In the genomic region with DNA sequence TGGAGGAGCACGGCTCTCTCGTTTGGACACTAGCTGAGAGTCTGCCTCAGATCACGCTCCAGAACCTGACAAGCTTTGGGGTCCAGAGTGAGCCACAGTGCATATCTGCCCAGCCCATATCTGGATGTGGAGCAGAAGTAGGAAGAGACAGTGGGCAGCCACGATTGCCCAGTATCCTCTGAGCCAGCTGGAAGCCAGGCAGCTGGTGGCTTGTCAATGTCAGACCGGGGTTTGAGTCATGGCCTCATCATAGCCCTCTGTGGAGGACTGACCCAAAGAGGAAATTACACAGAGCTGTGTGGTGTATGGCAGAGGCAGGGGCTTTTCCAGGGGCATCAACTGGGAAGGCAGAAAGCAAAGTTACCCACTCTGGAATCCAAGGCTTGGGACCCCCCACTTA, we compare ENCODE assay signal across 13 mouse cellular contexts. TPM values are rescaled to one million over a fixed set of nuclear protein-coding genes. Genes with fewer than 3 reads are reported as not detected.
DNase-seq lines count a peak whose midpoint lies in the region; TF ChIP-seq lines count a peak whose summit lies in the region.
"Had no signal": no experiment of that assay in that cellular context is flagged by ENCODE, and none has a peak within 500 bp of the region (broad histone marks: within the 10 kb centered on the region; RNA-seq: fewer than 3 reads in every experiment).

No protein-coding gene starts in this region.

- H3K9me3 ChIP-seq in embryonic facial prominence, embryonic 10.5 days = no peaks in the 10 kb centered on the region
- H3K9me3 ChIP-seq: forebrain, embryonic 15.5 days; limb, embryonic 12.5 days; midbrain, embryonic 12.5 days; neural tube, embryonic 15.5 days had no signal

- peaks cover 29% of the 10 kb centered on the region for H3K4me1 ChIP-seq in lung, adult 2 months (ENCODE audit: control insufficient read depth, insufficient read depth, low read length)
- peaks cover 81% of the 10 kb centered on the region for H3K4me1 ChIP-seq in embryonic facial prominence, embryonic 10.5 days
- H3K4me1 ChIP-seq in small intestine, adult 2 months (ENCODE audit: control insufficient read depth, insufficient read depth, insufficient read length, low read length) = peaks cover 44% of the 10 kb centered on the region

- H3K27me3 ChIP-seq in embryonic facial prominence, embryonic 10.5 days (replicated peaks; ENCODE audit: low read depth, poor library complexity, severe bottlenecking) = peaks cover 33% of the 10 kb centered on the region
- H3K27me3 ChIP-seq in small intestine, adult 2 months (ENCODE audit: control insufficient read depth, insufficient read depth, low read length) = no peaks in the 10 kb centered on the region
- H3K27me3 ChIP-seq: forebrain, embryonic 15.5 days; neural tube, embryonic 15.5 days had no signal

- 47% methylated on average over 5 of the region's 5 CpGs for WGBS in lung, adult 2 months
- 78% methylated on average over 5 of the region's 5 CpGs for WGBS in embryonic facial prominence, embryonic 10.5 days
- WGBS in small intestine, adult 2 months = 86% methylated on average over 5 of the region's 5 CpGs

- no peak overlapping the region for H3K4me3 ChIP-seq in lung, adult 2 months (replicated peaks; ENCODE audit: extremely low read depth, low read depth, low read length)
- H3K4me3 ChIP-seq in embryonic facial prominence, embryonic 10.5 days = no peak overlapping the region
- H3K4me3 ChIP-seq in small intestine, adult 2 months (ENCODE audit: low read depth, low read length) = no peak overlapping the region
- H3K4me3 ChIP-seq: forebrain, embryonic 15.5 days; limb, embryonic 12.5 days; midbrain, embryonic 12.5 days; neural tube, embryonic 15.5 days had no signal

- TF ChIP-seq POLR2A in lung, adult 2 months (IDR thresholded peaks at IDR 0.05; ENCODE audit: borderline replicate concordance, extremely low read depth, low read depth, low read length) = no peak
- TF ChIP-seq POLR2A in small intestine, adult 2 months (IDR thresholded peaks at IDR 0.05; ENCODE audit: low read depth, low read length) = no peak

- DNase-seq in adrenal gland, postnatal 25 days = peak; percentile 52
- DNase-seq in adrenal gland, postnatal 14 days = no peak
- peak; percentile 12 for DNase-seq in lung, adult 2 months
- DNase-seq in lung, adult 18-20 months = no peak
- no peak for DNase-seq in embryonic facial prominence, embryonic 10.5 days (ENCODE audit: low spot score)
- no peak for DNase-seq in urinary bladder, postnatal 14 days (ENCODE audit: low spot score)
- DNase-seq in right cerebral cortex, postnatal 4 days = no peak
- DNase-seq: embryo, embryonic 11 days had no signal

- no peak for TF ChIP-seq CTCF in lung, adult 2 months (IDR thresholded peaks at IDR 0.05; ENCODE audit: insufficient read depth, low read length)
- no peak for TF ChIP-seq CTCF in small intestine, adult 2 months (IDR thresholded peaks at IDR 0.05; ENCODE audit: extremely low read depth, insufficient read length, insufficient replicate concordance, low read depth, low read length)

- no peaks in the 10 kb centered on the region for H3K36me3 ChIP-seq in embryonic facial prominence, embryonic 10.5 days (replicated peaks)
- no peaks in the 10 kb centered on the region for H3K36me3 ChIP-seq in small intestine, adult 2 months (ENCODE audit: control insufficient read depth, insufficient read depth, low read length)
- H3K36me3 ChIP-seq: forebrain, embryonic 15.5 days; limb, embryonic 12.5 days; midbrain, embryonic 12.5 days; neural tube, embryonic 15.5 days had no signal

- peak overlapping the region; percentile 48; the same call in 1 of the 2 replicates for H3K27ac ChIP-seq in embryonic facial prominence, embryonic 10.5 days (replicated peaks)
- peak overlapping the region; percentile 57; the same call in 1 of the 2 replicates for H3K27ac ChIP-seq in small intestine, adult 2 months (ENCODE audit: insufficient read depth, low read depth, low read length)
- H3K27ac ChIP-seq: forebrain, embryonic 15.5 days; limb, embryonic 12.5 days; midbrain, embryonic 12.5 days had no signal

RNA-seq across cellular contexts. Expression of a gene that starts 25.6 kb away (rescaled TPM):
- total RNA-seq in adrenal gland, postnatal 25 days (2021) = 74.3 and 77.9 TPM in 2 replicates
- 95.5 and 107 TPM in 2 replicates for total RNA-seq in adrenal gland, postnatal 14 days (2021)
- polyA plus RNA-seq in lung, adult 2 months (2012; rRNA removed) = 282 and 367 TPM in 2 replicates
- 44.6 and 55.2 TPM in 2 replicates for polyA plus RNA-seq in embryonic facial prominence, embryonic 10.5 days (2016; fragmentation: Nextera tagmentation; extraction: Ambion mirVana)
- polyA plus RNA-seq in small intestine, adult 2 months (2012; rRNA removed) = 171 and 272 TPM in 2 replicates

Comparison
In these comparisons a context has a peak if more than half of its experiments do, and no peak if none do; other contexts are left out.
1. DNase-seq: peak in adrenal gland, postnatal 25 days (single experiment) and lung, adult 2 months (single experiment); none in adrenal gland, postnatal 14 days (single experiment), lung, adult 18-20 months (0 of 2), embryonic facial prominence, embryonic 10.5 days (single experiment), urinary bladder, postnatal 14 days (single experiment) and right cerebral cortex, postnatal 4 days (single experiment).